Mouse (Mus musculus): Measurements from ENCODE around the gene Cfap52.

- no peak for TF ChIP-seq POLR2A (IDR thresholded peaks at IDR 0.05; ENCODE audit: control insufficient read depth, extremely low read depth, insufficient read depth, low read length, poor library complexity)
- no peak for TF ChIP-seq CTCF (IDR thresholded peaks at IDR 0.05; ENCODE audit: borderline replicate concordance, control insufficient read depth, extremely low read depth, insufficient read depth, low read length, poor library complexity)
Observed at GRCm38 (mm10) chr11:68004191-68004590, 38.7 kb upstream of the Cfap52 start.
